Mouse (Mus musculus): ENCODE data around the gene Dph5.

- TF ChIP-seq POLR2A (IDR thresholded peaks at IDR 0.05; ENCODE audit: low read depth, low read length), result no peak
- peak; percentile 60; the same call in 1 of the 2 replicates for TF ChIP-seq CTCF (IDR thresholded peaks at IDR 0.05; ENCODE audit: extremely low read depth, insufficient read depth, insufficient read length, insufficient replicate concordance)
These were observed 49.3 kb downstream of the Dph5 start for GRCm38 (mm10) chr3:115936734-115937599.

Data from spleen, adult 2 months (tissue).